Comparison of ENCODE assay signal across 9 mouse cellular contexts in the genomic region with DNA sequence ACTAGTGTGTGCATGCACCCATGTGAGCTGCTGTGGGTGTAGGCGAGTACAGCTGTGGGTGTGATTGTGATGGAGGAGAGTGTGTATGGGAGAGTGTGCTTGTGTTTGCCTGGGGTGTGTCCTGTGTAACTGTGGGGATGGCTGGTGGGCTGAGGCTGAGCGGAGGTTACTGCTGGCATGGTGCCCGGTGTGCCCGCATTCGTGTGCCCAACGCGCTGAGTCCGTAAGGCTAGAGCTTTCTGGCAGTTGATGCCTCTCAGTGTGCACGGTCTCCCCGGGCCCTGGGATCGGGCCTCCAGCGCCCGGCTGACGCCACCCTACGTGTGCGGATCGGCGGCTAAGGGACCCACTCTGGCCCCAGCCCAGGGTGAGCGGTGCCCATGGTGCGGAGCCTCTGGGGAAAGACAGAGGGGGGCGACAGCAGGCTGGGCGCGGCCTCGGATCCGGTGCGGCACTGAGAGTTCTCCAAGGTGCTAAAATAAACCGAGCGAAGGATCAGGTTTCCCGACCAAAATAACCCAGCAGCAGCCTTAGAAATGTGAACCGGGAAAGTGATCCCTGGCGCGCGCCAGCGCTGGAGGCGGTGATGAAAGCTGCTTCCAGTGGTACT. TPM values are rescaled to one million over a fixed set of nuclear protein-coding genes. Genes with fewer than 3 reads are reported as not detected.
DNase-seq lines count a peak whose midpoint lies in the region; ATAC-seq and TF ChIP-seq lines count a peak whose summit lies in the region.
"Had no signal": no experiment of that assay in that cellular context is flagged by ENCODE, and none has a peak within 500 bp of the region (broad histone marks: within the 10 kb centered on the region; RNA-seq: fewer than 3 reads in every experiment).

No protein-coding gene starts in this region.

- H3K9me3 ChIP-seq in megakaryocyte, embryonic 14.5 days: peaks cover 11% of the 10 kb centered on the region; the same call in 1 of the 2 replicates
- no peaks in the 10 kb centered on the region for H3K9me3 ChIP-seq in embryonic facial prominence, embryonic 12.5 days

- TF ChIP-seq EP300 in heart, adult 2 months (IDR thresholded peaks at IDR 0.05; ENCODE audit: insufficient read depth, low read depth, low read length): no peak

- no peak for ATAC-seq in megakaryocyte, adult 5-6 weeks (ENCODE audit: poor library complexity, severe bottlenecking)
- peak; percentile 39; the same call in 1 of the 2 replicates for ATAC-seq in embryonic facial prominence, embryonic 12.5 days (ENCODE audit: insufficient number of reproducible peaks, insufficient read depth, low FRiP score, low TSS enrichment)
- no peak for ATAC-seq in inflammation-experienced regulatory T-cells, adult 6 months

- no peaks in the 10 kb centered on the region for H3K79me2 ChIP-seq in heart, adult 2 months (replicated peaks; ENCODE audit: control insufficient read depth, insufficient read depth, low read length)

- H3K36me3 ChIP-seq in megakaryocyte, embryonic 14.5 days (replicated peaks; ENCODE audit: low read length): peaks cover 7% of the 10 kb centered on the region
- H3K36me3 ChIP-seq in embryonic facial prominence, embryonic 12.5 days: no peaks in the 10 kb centered on the region
- no peaks in the 10 kb centered on the region for H3K36me3 ChIP-seq in heart, adult 2 months (ENCODE audit: control insufficient read depth, insufficient read depth, low read length)

- peaks cover 76% of the 10 kb centered on the region for H3K4me1 ChIP-seq in megakaryocyte, embryonic 14.5 days
- H3K4me1 ChIP-seq in embryonic facial prominence, embryonic 12.5 days: peaks cover 25% of the 10 kb centered on the region
- peaks cover 2% of the 10 kb centered on the region; the same call in 1 of the 2 replicates for H3K4me1 ChIP-seq in heart, adult 2 months (ENCODE audit: control insufficient read depth, insufficient read depth, low read length)

- intact Hi-C loops in heart, adult 2 months (cut with DNase I): no loop called here
- intact Hi-C loops in left cerebral cortex, postnatal 14 days (cut with DNase I): no loop called here

- TF ChIP-seq CTCF in heart, adult 2 months (IDR thresholded peaks at IDR 0.05): peak; percentile 8; the same call in 1 of the 2 replicates

- DNase-seq in heart, adult 2 months: peak; percentile 58 to 73
- peak; percentile 52 to 69 for DNase-seq in left cerebral cortex, postnatal 14 days (ENCODE audit: low spot score in 2 of 2)
- peak; percentile 53 for DNase-seq in naive thymus-derived CD4-positive, alpha-beta T cell, adult 2 months (ENCODE audit: low read depth)
- no peak for DNase-seq in ovary, postnatal 14 days (ENCODE audit: low spot score)

- H3K4me3 ChIP-seq in megakaryocyte, embryonic 14.5 days (replicated peaks): peak overlapping the region; percentile 85
- H3K4me3 ChIP-seq in embryonic facial prominence, embryonic 12.5 days: peak overlapping the region; percentile 27
- H3K4me3 ChIP-seq in heart, adult 2 months: peak overlapping the region; percentile 36

- peak overlapping the region; percentile 30; the same call in 1 of the 2 replicates for H3K27ac ChIP-seq in embryonic facial prominence, embryonic 12.5 days
- peak overlapping the region; percentile 75 for H3K27ac ChIP-seq in heart, adult 2 months

- TF ChIP-seq POLR2A in heart, adult 2 months (IDR thresholded peaks at IDR 0.05; ENCODE audit: insufficient read depth, low read depth, low read length): peak; percentile 12; the same call in 1 of the 2 replicates

- WGBS in embryonic facial prominence, embryonic 12.5 days: 5% methylated on average over 35 of the region's 35 CpGs
- 7% methylated on average over 35 of the region's 35 CpGs for WGBS in heart, adult 2 months

- peaks cover 15% of the 10 kb centered on the region for H3K27me3 ChIP-seq in megakaryocyte, embryonic 14.5 days (replicated peaks)
- H3K27me3 ChIP-seq in embryonic facial prominence, embryonic 12.5 days: peaks cover 61% of the 10 kb centered on the region
- H3K27me3 ChIP-seq in heart, adult 2 months (ENCODE audit: control insufficient read depth, insufficient read depth, low read length): no peaks in the 10 kb centered on the region

- H3K4me2 ChIP-seq in embryonic facial prominence, embryonic 12.5 days (replicated peaks): peak overlapping the region; percentile 55

- 0 out of 2 replicates have a peak overlapping the region, but pooled peaks have one; percentile 10 for H3K9ac ChIP-seq in embryonic facial prominence, embryonic 12.5 days
- H3K9ac ChIP-seq in heart, adult 2 months (ENCODE audit: low read depth, low read length): peak overlapping the region; percentile 41

RNA-seq across cellular contexts. Expression of a gene that starts 3.8 kb away (rescaled TPM):
- polyA plus RNA-seq in megakaryocyte, embryonic 14.5 days (2012; ENCODE audit: insufficient read depth, low replicate concordance): 43.5 and 60.3 TPM in 2 replicates
- total RNA-seq in megakaryocyte, adult 5-6 weeks (2015): 14.4 and 14.7 TPM in 2 replicates
- 11.7 and 13.1 TPM in 2 replicates for total RNA-seq in megakaryocyte, adult 5-6 weeks (2017)
- 2.6 and 3.2 TPM in 2 replicates for polyA plus RNA-seq in embryonic facial prominence, embryonic 12.5 days (2016; fragmentation: Nextera tagmentation; extraction: Ambion mirVana)
- 10 to 100 TPM; 15.9 to 19.1 TPM for total RNA-seq in heart, adult 2 months (2021)
- 18.7 and 24.9 TPM in 2 replicates for polyA plus RNA-seq in heart, adult 2 months (2012; rRNA removed)
- 1 to 10 TPM; 3.4 to 4.2 TPM for total RNA-seq in left cerebral cortex, postnatal 14 days (2021)
- 10 to 100 TPM; 21.3 to 26.7 (median 22.5) TPM for polyA plus RNA-seq in inflammation-experienced regulatory T-cells, adult 6 months (2017; shearing (Covaris generic))

RNA-seq across cellular contexts. Expression of a gene that starts 6.9 kb away (rescaled TPM):
- 3.3 and 17.4 TPM in 2 replicates for polyA plus RNA-seq in megakaryocyte, embryonic 14.5 days (2012; ENCODE audit: insufficient read depth, low replicate concordance)
- 0.14 and 0.33 TPM in 2 replicates for total RNA-seq in megakaryocyte, adult 5-6 weeks (2015)
- total RNA-seq in megakaryocyte, adult 5-6 weeks (2017): 0.24 and 1.2 TPM in 2 replicates
- 7.0 and 7.3 TPM in 2 replicates for polyA plus RNA-seq in embryonic facial prominence, embryonic 12.5 days (2016; fragmentation: Nextera tagmentation; extraction: Ambion mirVana)
- 10 to 100 TPM; 33.6 to 33.8 TPM for total RNA-seq in heart, adult 2 months (2021)
- polyA plus RNA-seq in heart, adult 2 months (2012; rRNA removed): 56.3 and 62.1 TPM in 2 replicates
- total RNA-seq in left cerebral cortex, postnatal 14 days (2021): 10 to 100 TPM; 24.5 to 28.5 TPM
- not detected for polyA plus RNA-seq in inflammation-experienced regulatory T-cells, adult 6 months (2017; shearing (Covaris generic))
- total RNA-seq: neutrophil, adult 5-6 weeks had no signal

Comparison
In these comparisons a context has a peak if more than half of its experiments do, and no peak if none do; other contexts are left out.
1. H3K4me3 ChIP-seq: peak in every context shown above with its lines; median percentile 85 in megakaryocyte, embryonic 14.5 days; 36 in heart, adult 2 months; 27 in embryonic facial prominence, embryonic 12.5 days.